Mouse (Mus musculus) small intestine, adult 2 months (tissue): Measurements from ENCODE around the gene Bace1.

Source experiments
- CTCF ChIP-seq: fragments of 200-500 bp; IDR thresholded peaks from 2 replicates; pipeline ENCODE4 v1.5.1; 2012; ENCODE audit warnings: low read depth, mild to moderate bottlenecking, control low read depth, inconsistent platforms, low read length, moderate library complexity, mixed read lengths; ENCODE audit not compliant: insufficient replicate concordance, insufficient read length; ENCODE audit errors: extremely low read depth
- POLR2A ChIP-seq: fragments of 200-500 bp; IDR thresholded peaks from 2 replicates; pipeline ENCODE4 v1.6.1; 2012; ENCODE audit warnings: low read depth, mild to moderate bottlenecking, control low read depth, inconsistent platforms, low read length, moderate library complexity

- no peak for TF ChIP-seq CTCF
- 0 out of 2 replicates have a peak, but pooled peaks have one; percentile 29 for TF ChIP-seq POLR2A
These were observed 10.0 kb upstream of the Bace1 start, which contains the start of gene Cep164 for GRCm38 (mm10) chr9:45828291-45828963.
